Mouse (Mus musculus) frontal cortex, adult (tissue): ENCODE measurements around the gene Bola1.

ENCODE experiments used
- ATAC-seq: cut with Nextera tagmentation; 2 replicates; pipeline ENCODE4 v1.9.2; 2017; ENCODE audit warnings: mild to moderate bottlenecking, moderate library complexity, mixed read lengths; ENCODE audit not compliant: low TSS enrichment

Bola1 gene

GRCm38 (mm10) chr3:96151836-96152235, 67.7 kb downstream of the Bola1 start:
- no peak for ATAC-seq

GRCm38 (mm10) chr3:96147950-96148349, 71.6 kb downstream of the Bola1 start:
- peak; percentile 44; the same call in 1 of the 2 replicates for ATAC-seq
